Mouse (Mus musculus) bone marrow macrophage, adult 2 months (primary cell): ENCODE measurements at regions not wholly inside any gene's neighbourhood (a gene's known extent, or its start where the extent isn't known, plus 50 kb on each side); places are given as distances from the start of the nearest gene placed in this dataset.

Experiments
- CTCF ChIP-seq: IDR thresholded peaks from 2 replicates; pipeline ENCODE4 v1.5.1; 2012; ENCODE audit warnings: low read depth, mild to moderate bottlenecking, low read length, moderate library complexity
- POLR2A ChIP-seq: IDR thresholded peaks from 2 replicates; pipeline ENCODE4 v1.6.1; 2012; ENCODE audit warnings: mild to moderate bottlenecking, low read depth, low read length, borderline replicate concordance

- TF ChIP-seq POLR2A (no peak), CTCF (no peak)
Observed at GRCm38 (mm10) chr14:104824926-104825325, 302.5 kb upstream of the Rnf219 start.
